Mouse (Mus musculus) kidney, embryonic 14.5 days (tissue): ENCODE measurements around the gene Frmd8. TPM values are rescaled to one million over a fixed set of nuclear protein-coding genes. Genes with fewer than 3 reads are reported as not detected.

Experiments
- ATAC-seq: fragments of 200-750 bp; cut with Nextera tagmentation; 2 replicates; pipeline ENCODE4 v1.8.0; 2017; ENCODE audit warnings: moderate number of reproducible peaks, mild to moderate bottlenecking, moderate TSS enrichment, moderate library complexity; ENCODE audit not compliant: low FRiP score, low TSS enrichment
- H3K27ac ChIP-seq: fragments of 300-500 bp; sonication (generic); 2 replicates; pipeline ENCODE4 v1.5.1; 2014; ENCODE audit warnings: low read depth, mild to moderate bottlenecking, low read length, moderate library complexity, mixed read lengths
- H3K27me3 ChIP-seq: fragments of 300-500 bp; sonication (generic); 2 replicates; pipeline ENCODE4 v1.6.1; 2014; ENCODE audit warnings: mild to moderate bottlenecking, low read length; ENCODE audit not compliant: control insufficient read depth, insufficient read depth
- H3K36me3 ChIP-seq: fragments of 300-500 bp; sonication (generic); 2 replicates; pipeline ENCODE4 v1.6.1; 2014; ENCODE audit warnings: low read length, mixed read lengths; ENCODE audit not compliant: control insufficient read depth, insufficient read depth
- H3K4me1 ChIP-seq: fragments of 300-500 bp; sonication (generic); 2 replicates; pipeline ENCODE4 v1.6.1; 2014; ENCODE audit warnings: low read length, mixed read lengths; ENCODE audit not compliant: control insufficient read depth, insufficient read depth
- H3K4me2 ChIP-seq: fragments of 300-500 bp; sonication (generic); replicated peaks from 2 replicates; pipeline ENCODE4 v1.6.1; 2014; ENCODE audit warnings: low read depth, mild to moderate bottlenecking, low read length
- H3K4me3 ChIP-seq: fragments of 300-500 bp; sonication (generic); 2 replicates; pipeline ENCODE4 v1.5.1; 2014; ENCODE audit warnings: mild to moderate bottlenecking, low read length
- H3K9ac ChIP-seq: fragments of 300-500 bp; sonication (generic); 2 replicates; pipeline ENCODE4 v1.6.1; 2014; ENCODE audit warnings: low read depth, mild to moderate bottlenecking, low read length, moderate library complexity
- H3K9me3 ChIP-seq: fragments of 300-500 bp; sonication (generic); 2 replicates; pipeline ENCODE4 v1.6.1; 2016; ENCODE audit warnings: low read length; ENCODE audit not compliant: control insufficient read depth
- WGBS: fragments of 180-500 bp; shearing (Covaris S2); extraction: QIAGEN DNeasy Blood & Tissue Kit; methylation state at CpG from one replicate; pipeline ENCODE4 v1.1.7; 2014; 5-methylcytosine and 5-hydroxymethylcytosine counted together
- polyA plus RNA-seq: library from polyadenylated mRNA; unstranded; fragments of >200 nt; fragmentation: Nextera tagmentation; extraction: Ambion mirVana; gene quantifications from 2 replicates; pipeline ENCODE4 v1.2.1, GENCODE M21; 2014

Frmd8 gene
- polyA plus RNA-seq, 1 experiment from 2014 or later: 26.5 TPM

GRCm38 (mm10) chr19:5843781-5844691, 31.0 kb downstream of the Frmd8 start:
- Histone ChIP-seq H3K4me1 (peaks cover 68% of the 10 kb centered on the region), H3K27me3 (no peaks in the 10 kb centered on the region), H3K4me2 (peak overlapping the region; percentile 66), H3K27ac (peak overlapping the region; percentile 99; the same call in 1 of the 2 replicates), H3K9ac (peak overlapping the region; percentile 60), H3K9me3 (no peaks in the 10 kb centered on the region), H3K36me3 (no peaks in the 10 kb centered on the region), H3K4me3 (peak overlapping the region; percentile 34)
- 0 out of 2 replicates have a peak, but pooled peaks have one; percentile 7 for ATAC-seq
- WGBS: 64% methylated on average over 30 of the region's 30 CpGs

DNA sequence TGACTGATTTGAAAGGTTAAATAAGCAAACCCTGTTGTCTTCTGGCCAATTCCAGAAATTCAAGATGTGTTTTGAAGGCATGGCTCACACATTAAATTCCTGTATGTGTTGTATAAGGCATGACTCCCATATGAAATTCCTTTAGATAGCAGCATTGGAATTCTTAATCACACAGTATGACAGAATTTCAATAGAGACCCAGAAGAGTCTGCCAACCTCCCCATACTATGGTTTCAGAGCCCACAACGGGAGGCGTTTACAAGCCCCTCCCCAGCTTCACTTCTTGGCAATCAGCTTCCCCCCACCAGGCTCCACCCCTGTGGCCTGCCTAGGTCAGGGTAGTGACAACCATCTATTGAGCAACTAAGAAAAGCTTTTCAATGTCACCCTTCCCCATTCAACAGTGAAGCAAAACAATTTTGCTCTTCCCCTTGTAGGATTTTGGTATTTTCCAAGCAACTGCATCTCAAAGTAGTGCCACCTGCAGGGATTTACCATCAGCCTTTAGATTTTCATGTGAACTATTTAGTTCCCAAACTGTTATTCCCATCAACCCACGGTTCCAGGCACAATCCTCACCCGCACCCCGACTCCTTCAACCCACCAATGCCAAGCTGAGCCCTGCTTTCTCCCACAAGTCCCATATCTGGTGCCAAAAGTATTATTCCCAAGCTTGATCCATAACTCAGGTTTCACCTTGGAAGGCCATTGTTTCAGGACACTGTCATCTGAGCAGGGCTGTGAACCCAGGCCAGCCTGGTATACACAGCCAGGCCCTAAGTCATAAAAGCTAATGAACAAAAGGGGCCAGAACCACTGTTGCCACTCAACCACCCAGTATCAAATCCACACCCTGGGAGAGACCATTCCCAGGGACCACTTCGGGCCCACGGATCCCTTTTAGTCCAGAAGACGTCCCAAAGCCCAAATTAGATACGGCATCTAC, 32.0 kb downstream of the Frmd8 start:
- H3K36me3 ChIP-seq: no peaks in the 10 kb centered on the region
- H3K9ac ChIP-seq: 0 out of 2 replicates have a peak overlapping the region, but pooled peaks have one; percentile 8
- H3K27me3 ChIP-seq: no peaks in the 10 kb centered on the region
- peak overlapping the region; percentile 49; the same call in 1 of the 2 replicates for H3K27ac ChIP-seq
- peak overlapping the region; percentile 66 for H3K4me2 ChIP-seq
- H3K9me3 ChIP-seq: no peaks in the 10 kb centered on the region
- 67% methylated on average over 9 of the region's 9 CpGs for WGBS
- peaks cover 58% of the 10 kb centered on the region for H3K4me1 ChIP-seq
- ATAC-seq: no peak
- H3K4me3 ChIP-seq: peak overlapping the region; percentile 34

DNA sequence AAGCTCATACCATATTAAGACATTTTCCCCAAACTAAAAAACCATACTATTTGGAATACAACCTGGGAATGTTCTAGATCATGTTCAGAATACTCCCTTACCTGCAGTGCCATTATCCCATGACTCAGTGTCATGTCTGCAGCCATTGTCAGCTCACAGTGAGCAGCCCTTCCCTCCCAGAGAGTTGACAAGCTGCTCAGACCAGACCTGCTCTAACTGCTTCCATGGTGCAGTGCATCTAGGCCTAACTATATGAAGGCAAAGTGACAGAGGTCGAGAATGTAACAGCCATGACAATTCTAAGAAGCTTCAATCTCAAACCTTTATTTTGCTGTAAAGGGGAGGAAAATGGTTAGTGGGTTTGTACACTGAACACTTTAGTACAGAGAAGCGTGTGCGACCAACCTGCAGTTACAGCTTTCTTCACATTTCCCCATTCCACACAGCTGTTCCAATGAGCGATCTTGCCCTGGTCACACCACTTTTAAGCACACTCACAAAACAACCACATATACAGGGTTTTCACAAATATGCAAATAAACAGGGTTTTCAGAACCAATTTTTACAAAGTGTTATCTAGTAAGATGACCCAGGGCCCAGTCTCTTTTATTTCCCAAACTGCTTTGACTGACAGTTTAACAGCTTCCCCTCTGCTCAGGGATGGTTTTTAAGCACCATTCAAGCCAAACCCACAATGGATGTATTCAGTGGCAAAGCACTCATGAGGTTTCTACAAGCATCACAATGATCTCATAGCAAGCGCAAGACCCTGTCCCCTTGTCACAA, 32.9 kb downstream of the Frmd8 start:
- peak overlapping the region; percentile 34; the same call in 1 of the 2 replicates for H3K4me3 ChIP-seq
- peak overlapping the region; percentile 49; the same call in 1 of the 2 replicates for H3K27ac ChIP-seq
- no peak overlapping the region for H3K9ac ChIP-seq
- no peaks in the 10 kb centered on the region for H3K36me3 ChIP-seq
- 48% methylated on average over 5 of the region's 5 CpGs for WGBS
- peak overlapping the region; percentile 66 for H3K4me2 ChIP-seq
- no peak for ATAC-seq
- H3K4me1 ChIP-seq: peaks cover 49% of the 10 kb centered on the region
- H3K27me3 ChIP-seq: no peaks in the 10 kb centered on the region
- H3K9me3 ChIP-seq: no peaks in the 10 kb centered on the region

DNA sequence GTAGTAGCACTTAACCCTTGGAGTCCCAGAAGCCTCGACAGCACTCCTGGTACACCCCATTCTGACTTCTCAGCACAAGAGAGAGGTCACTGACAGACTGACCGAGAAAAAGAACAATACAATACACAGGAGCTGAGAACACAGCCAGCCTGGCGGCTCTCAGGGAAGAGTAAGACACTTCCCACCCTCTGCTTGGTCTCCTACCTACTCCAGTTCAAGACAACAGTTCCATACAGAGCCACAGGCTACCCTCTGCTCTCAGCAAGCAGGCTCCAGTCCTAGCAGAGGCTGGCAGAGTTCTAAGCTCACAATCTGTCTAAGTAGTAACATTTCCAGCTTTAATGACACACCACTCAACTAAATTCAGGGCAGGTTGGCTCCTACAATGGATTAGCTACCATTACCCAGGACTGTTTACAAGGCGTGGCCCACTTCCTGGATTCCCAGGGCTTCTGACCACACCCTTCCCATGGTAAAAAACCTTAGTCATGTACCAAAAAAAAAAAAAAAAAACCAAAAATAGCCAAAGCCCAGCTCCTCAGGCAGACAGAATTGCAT, 33.6 kb downstream of the Frmd8 start:
- no peaks in the 10 kb centered on the region for H3K27me3 ChIP-seq
- H3K9ac ChIP-seq: no peak overlapping the region
- no peak overlapping the region for H3K4me3 ChIP-seq
- no peaks in the 10 kb centered on the region for H3K36me3 ChIP-seq
- H3K27ac ChIP-seq: no peak overlapping the region
- no peak for ATAC-seq
- no peak overlapping the region for H3K4me2 ChIP-seq
- no peaks in the 10 kb centered on the region for H3K9me3 ChIP-seq
- peaks cover 45% of the 10 kb centered on the region for H3K4me1 ChIP-seq
- WGBS: 73% methylated on average over 4 of the region's 4 CpGs

DNA sequence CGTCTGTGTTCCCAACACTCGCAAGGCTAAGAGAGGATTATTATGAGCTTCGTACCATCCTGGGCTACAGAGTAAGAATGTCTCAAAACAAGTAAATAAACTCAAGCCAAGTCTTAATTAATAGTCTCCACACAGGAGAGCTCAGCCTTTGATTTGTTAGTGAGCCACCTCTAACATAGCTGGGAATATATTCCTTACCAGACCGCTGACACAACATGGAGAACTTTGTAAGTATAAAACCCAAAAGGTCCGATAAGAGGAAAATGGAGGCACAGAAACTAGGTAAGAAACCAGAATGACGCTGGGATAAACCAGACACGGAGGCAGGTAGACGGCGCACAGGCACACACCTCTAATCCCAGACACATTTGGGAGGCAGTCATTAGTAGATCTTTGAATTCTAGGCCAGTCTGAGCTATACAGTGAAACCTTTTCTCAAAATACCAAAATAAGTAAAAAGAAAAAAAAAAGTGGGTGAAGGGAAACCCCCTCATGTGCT, 34.1 kb downstream of the Frmd8 start:
- Histone ChIP-seq H3K27me3 (no peaks in the 10 kb centered on the region), H3K9ac (no peak overlapping the region), H3K4me2 (no peak overlapping the region), H3K4me1 (peaks cover 42% of the 10 kb centered on the region), H3K36me3 (no peaks in the 10 kb centered on the region), H3K27ac (no peak overlapping the region), H3K9me3 (no peaks in the 10 kb centered on the region), H3K4me3 (no peak overlapping the region)
- 89% methylated on average over 9 of the region's 9 CpGs for WGBS
- ATAC-seq: no peak

DNA sequence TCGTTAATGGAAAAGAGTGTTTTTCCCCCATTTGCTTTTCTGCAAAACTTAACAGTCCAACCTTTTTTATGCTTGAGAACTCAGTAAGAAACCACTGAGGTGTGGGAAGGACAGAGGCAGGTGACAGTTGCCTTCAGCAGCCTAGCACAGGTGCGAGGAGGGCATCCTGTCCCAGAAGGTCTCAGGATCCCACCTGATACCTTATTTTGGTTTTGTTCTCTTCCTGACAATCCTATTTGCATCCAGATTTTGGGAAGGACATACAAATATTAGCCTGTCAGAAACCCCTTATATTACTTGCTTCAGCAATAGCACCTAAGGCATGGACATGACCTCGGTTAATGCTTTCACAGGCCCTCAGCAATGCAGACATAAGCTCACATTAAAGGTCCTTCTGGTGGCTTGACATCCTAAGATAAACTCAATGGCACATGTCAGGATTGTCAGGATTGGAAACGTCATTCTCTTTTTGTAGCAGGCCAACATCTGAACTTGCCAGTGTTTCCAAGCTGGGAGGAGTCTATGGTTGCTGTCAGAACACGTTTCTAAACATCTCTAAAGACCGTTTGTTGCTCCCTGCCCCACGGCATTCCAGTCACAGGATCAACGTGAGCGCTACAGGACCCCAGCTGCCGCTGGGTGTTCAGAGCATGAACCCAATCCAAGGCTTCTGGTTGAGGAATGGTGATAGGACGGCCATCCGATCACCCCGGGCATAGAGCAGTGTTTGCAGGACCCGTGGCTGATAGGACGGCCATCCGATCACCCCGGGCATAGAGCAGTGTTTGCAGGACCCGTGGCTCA, 34.8 kb downstream of the Frmd8 start:
- Histone ChIP-seq H3K4me3 (no peak overlapping the region), H3K4me1 (peaks cover 40% of the 10 kb centered on the region), H3K9me3 (no peaks in the 10 kb centered on the region), H3K4me2 (no peak overlapping the region), H3K27ac (no peak overlapping the region), H3K9ac (no peak overlapping the region), H3K27me3 (no peaks in the 10 kb centered on the region), H3K36me3 (no peaks in the 10 kb centered on the region)
- 76% methylated on average over 18 of the region's 18 CpGs for WGBS
- ATAC-seq: no peak

GRCm38 (mm10) chr19:5839317-5840085, 35.6 kb downstream of the Frmd8 start:
- Histone ChIP-seq H3K4me2 (no peak overlapping the region), H3K4me3 (no peak overlapping the region), H3K36me3 (no peaks in the 10 kb centered on the region), H3K27me3 (no peaks in the 10 kb centered on the region), H3K27ac (no peak overlapping the region), H3K9ac (no peak overlapping the region), H3K9me3 (no peaks in the 10 kb centered on the region), H3K4me1 (peaks cover 32% of the 10 kb centered on the region)
- ATAC-seq: no peak
- 76% methylated on average over 14 of the region's 14 CpGs for WGBS
